Mouse (Mus musculus) neural tube, embryonic 11.5 days (tissue): ENCODE measurements at regions not wholly inside any gene's neighbourhood (a gene's known extent, or its start where the extent isn't known, plus 50 kb on each side); places are given as distances from the start of the nearest gene placed in this dataset.
A peak's percentile ranks its signal among the peaks of the same experiment; 100 is the strongest.

Experiments
- ATAC-seq: fragments of 200-750 bp; cut with Nextera tagmentation; 2 replicates; pipeline ENCODE4 v1.8.0; 2017; ENCODE audit warnings: moderate number of reproducible peaks, mild to moderate bottlenecking, moderate TSS enrichment, moderate library complexity; ENCODE audit not compliant: insufficient read depth, low FRiP score, low TSS enrichment
- DNase-seq: peaks from one replicate; pipeline ENCODE4 v3.0.0-alpha.2; 2015; ENCODE audit warnings: low spot score
- H3K27ac ChIP-seq: fragments of 300-500 bp; sonication (generic); 2 replicates; pipeline ENCODE4 v1.5.1; 2014; ENCODE audit warnings: low read depth, mild to moderate bottlenecking, low read length
- H3K27me3 ChIP-seq: fragments of 300-500 bp; sonication (generic); 2 replicates; pipeline ENCODE4 v1.6.1; 2014; ENCODE audit warnings: mild to moderate bottlenecking, low read length, mixed read lengths; ENCODE audit not compliant: control insufficient read depth, insufficient read depth
- H3K36me3 ChIP-seq: fragments of 300-500 bp; sonication (generic); 2 replicates; pipeline ENCODE4 v1.6.1; 2014; ENCODE audit warnings: mild to moderate bottlenecking, low read length, moderate library complexity, mixed read lengths; ENCODE audit not compliant: control insufficient read depth, insufficient read depth
- H3K4me1 ChIP-seq: fragments of 300-500 bp; sonication (generic); 2 replicates; pipeline ENCODE4 v1.6.1; 2014; ENCODE audit warnings: low read length, mixed read lengths; ENCODE audit not compliant: control insufficient read depth, insufficient read depth
- H3K4me2 ChIP-seq: fragments of 300-500 bp; sonication (generic); 2 replicates; pipeline ENCODE4 v1.6.1; 2014; ENCODE audit warnings: low read depth, mild to moderate bottlenecking, moderate library complexity
- H3K4me3 ChIP-seq: fragments of 300-500 bp; sonication (generic); 2 replicates; pipeline ENCODE4 v1.5.1; 2014; ENCODE audit warnings: low read depth, low read length
- H3K9ac ChIP-seq: fragments of 300-500 bp; sonication (generic); 2 replicates; pipeline ENCODE4 v1.6.1; 2014; ENCODE audit warnings: mild to moderate bottlenecking, low read length
- H3K9me3 ChIP-seq: fragments of 300-500 bp; sonication (generic); 2 replicates; pipeline ENCODE4 v1.6.1; 2016; ENCODE audit warnings: low read length; ENCODE audit not compliant: control insufficient read depth
- WGBS: fragments of 180-500 bp; shearing (Covaris S2); extraction: QIAGEN DNeasy Blood & Tissue Kit; methylation state at CpG from one replicate; pipeline ENCODE4 v1.1.7; 2014; 5-methylcytosine and 5-hydroxymethylcytosine counted together

DNA sequence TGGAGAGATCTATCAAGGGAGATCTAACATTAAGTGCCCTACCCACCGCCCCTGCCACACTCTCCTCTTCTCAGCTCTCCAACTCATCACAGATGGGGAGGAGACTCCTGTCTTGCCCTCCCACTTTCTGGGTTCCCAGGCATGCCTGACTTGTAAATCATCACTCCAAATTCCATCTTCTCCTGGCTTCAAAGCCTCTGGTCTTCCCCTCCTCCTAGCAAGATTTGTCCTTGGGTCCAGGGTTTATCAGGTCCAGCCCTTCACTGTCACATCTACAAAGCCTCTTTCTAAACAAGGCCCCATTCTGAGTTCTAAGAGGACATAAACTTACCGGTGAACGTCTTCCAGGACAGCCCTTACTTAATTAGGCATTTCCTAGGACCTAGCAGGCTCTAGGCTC lies 73.3 kb upstream of the Col5a1 start:
- DNase-seq, result no peak
- 72% methylated on average over 3 of the region's 3 CpGs for WGBS
- Histone ChIP-seq H3K27me3 (no peaks in the 10 kb centered on the region), H3K4me1 (no peaks in the 10 kb centered on the region), H3K4me2 (no peak overlapping the region), H3K27ac (no peak overlapping the region), H3K9ac (no peak overlapping the region), H3K36me3 (no peaks in the 10 kb centered on the region), H3K9me3 (no peaks in the 10 kb centered on the region), H3K4me3 (no peak overlapping the region)
- no peak for ATAC-seq

DNA sequence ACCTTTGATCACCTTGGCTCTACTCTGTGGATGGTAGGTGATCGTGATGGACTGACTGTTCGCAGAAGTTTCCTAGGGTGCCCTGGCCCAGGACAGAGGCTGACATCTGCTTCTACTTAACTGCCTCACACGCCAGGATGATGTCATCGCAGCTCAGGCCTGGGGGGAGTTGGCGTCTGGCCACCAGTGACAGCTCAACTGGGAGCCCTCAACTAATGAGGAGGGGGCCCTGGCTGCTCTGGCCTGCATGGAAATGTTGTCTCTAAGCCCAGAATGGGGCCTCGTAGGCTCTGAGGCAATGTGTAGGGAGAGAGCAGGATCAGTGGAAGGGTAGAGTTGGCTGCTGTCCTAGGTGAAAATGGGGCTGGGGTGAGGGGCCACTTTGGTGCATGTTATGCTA lies 72.9 kb upstream of the Col5a1 start:
- peak; percentile 23 for DNase-seq
- Histone ChIP-seq H3K36me3 (no peaks in the 10 kb centered on the region), H3K27ac (no peak overlapping the region), H3K4me3 (no peak overlapping the region), H3K9ac (no peak overlapping the region), H3K4me1 (no peaks in the 10 kb centered on the region), H3K27me3 (no peaks in the 10 kb centered on the region), H3K9me3 (no peaks in the 10 kb centered on the region), H3K4me2 (no peak overlapping the region)
- WGBS, result 62% methylated on average over 6 of the region's 6 CpGs
- ATAC-seq, result no peak

GRCm38 (mm10) chr2:27818656-27819055 lies 67.6 kb upstream of the Col5a1 start:
- no peaks in the 10 kb centered on the region for H3K4me1 ChIP-seq
- ATAC-seq, result no peak

DNA sequence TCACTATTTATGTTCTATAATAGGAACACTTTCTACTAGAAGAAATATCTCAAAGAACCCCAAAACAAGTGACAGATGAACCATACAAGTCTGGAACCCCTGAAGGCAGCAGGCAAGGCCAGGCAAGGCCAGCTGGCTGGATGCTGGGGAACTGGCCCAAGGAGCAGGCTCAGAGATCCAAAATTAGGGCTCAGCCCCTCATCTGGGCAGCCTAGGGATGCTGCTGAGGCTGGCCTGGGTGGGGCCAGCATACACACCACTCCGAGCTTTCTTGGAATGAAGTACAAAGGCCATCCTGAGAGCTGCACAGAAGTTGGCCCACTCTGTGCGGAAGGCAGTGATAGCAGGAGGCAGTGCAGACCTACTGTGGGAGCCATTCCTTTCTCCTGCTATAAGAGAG lies 59.4 kb upstream of the Col5a1 start:
- ATAC-seq (no peak), DNase-seq (no peak)
- H3K4me2 ChIP-seq, result no peak overlapping the region
- no peaks in the 10 kb centered on the region for H3K36me3 ChIP-seq
- H3K4me3 ChIP-seq, result no peak overlapping the region
- no peaks in the 10 kb centered on the region for H3K9me3 ChIP-seq
- no peak overlapping the region for H3K27ac ChIP-seq
- H3K9ac ChIP-seq, result no peak overlapping the region
- no peaks in the 10 kb centered on the region for H3K27me3 ChIP-seq
- 98% methylated on average over 2 of the region's 2 CpGs for WGBS
- no peaks in the 10 kb centered on the region for H3K4me1 ChIP-seq

More at GRCm38 (mm10) chr2:27818656-27819055, 67.6 kb upstream of the Col5a1 start:
- Histone ChIP-seq H3K4me3 (no peak overlapping the region), H3K36me3 (no peaks in the 10 kb centered on the region), H3K9me3 (no peaks in the 10 kb centered on the region), H3K27ac (no peak overlapping the region), H3K27me3 (no peaks in the 10 kb centered on the region), H3K9ac (no peak overlapping the region), H3K4me2 (no peak overlapping the region)
- no peak for DNase-seq
- WGBS, result 71% methylated on average over 4 of the region's 4 CpGs

GRCm38 (mm10) chr2:27827582-27827981 lies 58.6 kb upstream of the Col5a1 start:
- Histone ChIP-seq H3K36me3 (no peaks in the 10 kb centered on the region), H3K9me3 (no peaks in the 10 kb centered on the region), H3K27me3 (no peaks in the 10 kb centered on the region), H3K27ac (no peak overlapping the region), H3K4me3 (no peak overlapping the region), H3K9ac (no peak overlapping the region), H3K4me2 (no peak overlapping the region), H3K4me1 (no peaks in the 10 kb centered on the region)
- 84% methylated on average over 5 of the region's 5 CpGs for WGBS
- DNase-seq (no peak), ATAC-seq (no peak)

- Histone ChIP-seq H3K4me1 (no peaks in the 10 kb centered on the region), H3K9ac (no peak overlapping the region; the same call in 1 of the 2 replicates), H3K9me3 (no peaks in the 10 kb centered on the region), H3K4me2 (no peak overlapping the region), H3K4me3 (no peak overlapping the region), H3K27ac (no peak overlapping the region), H3K36me3 (no peaks in the 10 kb centered on the region), H3K27me3 (no peaks in the 10 kb centered on the region)
- ATAC-seq, result no peak
- 63% methylated on average over 6 of the region's 6 CpGs for WGBS
- no peak for DNase-seq
These were observed 58.0 kb upstream of the Col5a1 start for GRCm38 (mm10) chr2:27828237-27828636.

DNA sequence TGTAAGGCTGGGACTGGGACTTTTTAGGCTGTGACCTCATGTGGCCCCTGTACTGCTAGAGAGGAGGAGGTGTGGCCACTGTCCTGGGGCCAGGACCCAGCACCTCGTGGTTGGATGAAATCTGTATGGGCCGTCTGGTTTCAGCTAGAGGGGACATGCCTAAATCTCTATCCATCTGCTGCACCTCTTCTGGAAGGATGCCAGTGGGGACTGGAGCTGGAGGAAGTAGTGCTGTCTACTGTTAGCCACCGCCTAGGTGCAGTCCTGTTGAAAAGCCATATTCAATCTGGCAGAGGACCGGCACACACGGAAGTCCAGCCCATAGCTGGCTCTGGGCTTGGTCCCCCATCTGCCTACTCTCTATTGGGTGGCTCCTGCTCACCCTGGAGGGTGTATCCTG lies 56.7 kb upstream of the Col5a1 start:
- Histone ChIP-seq H3K4me3 (no peak overlapping the region), H3K9me3 (no peaks in the 10 kb centered on the region), H3K36me3 (no peaks in the 10 kb centered on the region), H3K27me3 (no peaks in the 10 kb centered on the region), H3K9ac (no peak overlapping the region), H3K27ac (no peak overlapping the region), H3K4me1 (no peaks in the 10 kb centered on the region), H3K4me2 (no peak overlapping the region)
- DNase-seq (no peak), ATAC-seq (no peak)
- 83% methylated on average over 5 of the region's 5 CpGs for WGBS

DNA sequence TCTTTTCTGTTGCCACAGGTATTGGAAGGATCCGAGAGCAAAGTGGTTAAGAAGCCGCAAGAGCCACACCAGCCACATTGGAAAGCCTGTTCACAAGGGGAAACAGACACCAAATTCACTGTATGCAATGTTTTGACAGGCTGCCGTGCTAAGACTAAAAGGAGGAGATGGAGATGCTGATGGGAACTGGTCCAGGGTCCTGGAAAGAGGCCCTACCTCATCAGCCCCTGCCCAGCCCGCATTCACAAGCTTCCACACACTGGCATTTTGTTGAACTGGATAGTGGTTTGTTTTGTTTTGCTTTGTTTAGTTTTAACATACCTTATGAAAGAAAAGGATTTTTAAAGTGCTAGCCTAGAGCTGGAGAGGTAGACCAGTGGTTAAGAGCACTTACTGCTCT lies 51.3 kb upstream of the Col5a1 start:
- no peak for ATAC-seq
- WGBS, result 78% methylated on average over 4 of the region's 4 CpGs
- H3K27ac ChIP-seq, result no peak overlapping the region
- no peak overlapping the region for H3K9ac ChIP-seq
- no peaks in the 10 kb centered on the region for H3K9me3 ChIP-seq
- DNase-seq, result no peak
- H3K4me1 ChIP-seq, result peaks cover 9% of the 10 kb centered on the region
- no peaks in the 10 kb centered on the region for H3K27me3 ChIP-seq
- no peak overlapping the region for H3K4me3 ChIP-seq
- H3K4me2 ChIP-seq, result no peak overlapping the region
- H3K36me3 ChIP-seq, result no peaks in the 10 kb centered on the region

GRCm38 (mm10) chr2:27835758-27836460 lies 50.3 kb upstream of the Col5a1 start:
- no peaks in the 10 kb centered on the region for H3K9me3 ChIP-seq
- peak; percentile 65 for DNase-seq
- peak overlapping the region; percentile 22; the same call in 1 of the 2 replicates for H3K9ac ChIP-seq
- H3K4me3 ChIP-seq, result no peak overlapping the region
- H3K36me3 ChIP-seq, result no peaks in the 10 kb centered on the region
- no peak overlapping the region for H3K27ac ChIP-seq
- 37% methylated on average over 10 of the region's 10 CpGs for WGBS
- peak; percentile 55 for ATAC-seq
- H3K4me2 ChIP-seq, result no peak overlapping the region
- H3K27me3 ChIP-seq, result no peaks in the 10 kb centered on the region
- peaks cover 9% of the 10 kb centered on the region for H3K4me1 ChIP-seq
